Mouse (Mus musculus): ENCODE data around the gene Prpsap1.

GRCm38 (mm10) chr11:116532262-116532809 lies 38.3 kb upstream of the Prpsap1 start:
- no peak for TF ChIP-seq MAZ (IDR thresholded peaks at IDR 0.05; ENCODE audit: low read depth, low read length)
- TF ChIP-seq POLR2A (IDR thresholded peaks at IDR 0.05; ENCODE audit: low read depth, low read length) = no peak

All from CH12.LX (cell line).